Mouse (Mus musculus): Measurements from ENCODE around the gene Lemd1. TPM values are rescaled to one million over a fixed set of nuclear protein-coding genes. Genes with fewer than 3 reads are reported as not detected.
"Not testable (repeated sequence)": the region's sequence is repeated elsewhere in the genome, so short reads cannot be mapped to it uniquely, and the experiment has no call there.

The Lemd1 gene
- polyA plus RNA-seq, 1 experiment, result not detected

DNA sequence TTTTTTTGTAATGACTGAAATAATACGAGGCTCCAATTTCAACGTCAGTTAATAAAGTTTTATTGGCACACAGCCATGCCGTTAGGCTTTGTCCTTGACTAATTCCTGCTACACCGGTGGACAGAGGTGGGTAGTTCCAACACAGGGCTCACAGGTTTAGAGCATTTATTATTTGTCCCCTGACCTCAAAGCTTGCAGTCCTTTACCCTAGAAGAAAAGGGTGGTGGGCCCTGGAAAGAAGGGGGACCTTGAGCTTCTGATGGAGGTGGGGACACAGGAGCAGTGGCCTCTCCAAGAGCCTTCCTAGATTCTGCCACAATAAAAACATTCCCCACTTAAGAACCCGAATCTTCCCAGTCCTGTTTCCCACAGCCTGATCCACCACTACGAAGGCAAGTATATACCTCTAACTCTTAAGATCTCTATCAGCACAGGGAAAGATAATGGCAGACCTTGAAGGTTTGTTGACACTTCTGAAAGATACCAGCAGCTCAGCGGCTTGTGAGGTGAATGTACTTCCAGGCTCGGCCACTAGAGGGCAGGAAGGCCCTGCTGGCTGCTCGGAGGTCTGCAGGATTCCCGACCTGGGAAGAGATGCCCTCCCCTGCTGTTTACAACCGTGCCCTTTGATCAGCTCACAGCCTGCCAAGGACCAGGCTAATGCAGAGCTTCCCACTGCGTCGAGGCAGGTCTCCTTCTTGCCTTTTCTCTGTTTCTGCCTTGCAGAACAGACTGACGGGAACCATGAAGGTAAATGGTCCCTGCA, 34.0 kb upstream of the Lemd1 start:
- 19% methylated on average over 14 of the region's 14 CpGs for WGBS
- H3K36me3 ChIP-seq (ENCODE audit: control insufficient read depth, insufficient read depth, low read length), result no peaks in the 10 kb centered on the region
- no peak overlapping the region for H3K4me3 ChIP-seq (ENCODE audit: insufficient read depth, low read depth, low read length)
- TF ChIP-seq POLR2A (IDR thresholded peaks at IDR 0.05; ENCODE audit: low read depth, low read length), result no peak
- peak; percentile 98 for TF ChIP-seq CTCF (conservative IDR thresholded peaks at IDR 0.05; ENCODE audit: insufficient read depth, insufficient read length, low read depth, low read length)
- DNase-seq, result peak; percentile 92
- H3K27ac ChIP-seq (ENCODE audit: insufficient read depth, low read depth, low read length), result no peak overlapping the region
- no peaks in the 10 kb centered on the region for H3K27me3 ChIP-seq (replicated peaks; ENCODE audit: control insufficient read depth, insufficient read depth, low read length)
- peaks cover 4% of the 10 kb centered on the region; the same call in 1 of the 2 replicates for H3K4me1 ChIP-seq (ENCODE audit: control insufficient read depth, insufficient read depth, low read length)

DNA sequence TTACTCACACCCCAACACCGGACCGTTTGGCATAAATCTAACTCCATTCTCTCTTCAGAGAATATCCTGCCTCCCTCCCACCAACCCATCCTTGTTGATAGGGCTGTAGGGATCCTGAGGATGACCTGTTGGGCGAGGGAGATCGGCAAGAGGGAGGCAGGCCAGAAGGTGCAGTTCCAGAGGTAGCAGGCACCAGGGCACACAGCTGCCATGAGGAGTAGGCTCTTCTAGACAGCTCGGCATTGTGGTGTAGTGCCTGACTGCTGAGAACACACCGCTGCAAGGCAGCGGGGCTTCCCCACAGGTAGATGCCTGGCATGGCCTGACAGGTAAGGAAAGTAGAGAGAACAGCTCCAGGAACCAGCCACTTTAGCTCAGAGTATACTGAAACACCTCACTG, 33.4 kb upstream of the Lemd1 start:
- WGBS, result 42% methylated on average over 7 of the region's 7 CpGs
- H3K4me3 ChIP-seq (ENCODE audit: insufficient read depth, low read depth, low read length), result no peak overlapping the region
- DNase-seq, result no peak

DNA sequence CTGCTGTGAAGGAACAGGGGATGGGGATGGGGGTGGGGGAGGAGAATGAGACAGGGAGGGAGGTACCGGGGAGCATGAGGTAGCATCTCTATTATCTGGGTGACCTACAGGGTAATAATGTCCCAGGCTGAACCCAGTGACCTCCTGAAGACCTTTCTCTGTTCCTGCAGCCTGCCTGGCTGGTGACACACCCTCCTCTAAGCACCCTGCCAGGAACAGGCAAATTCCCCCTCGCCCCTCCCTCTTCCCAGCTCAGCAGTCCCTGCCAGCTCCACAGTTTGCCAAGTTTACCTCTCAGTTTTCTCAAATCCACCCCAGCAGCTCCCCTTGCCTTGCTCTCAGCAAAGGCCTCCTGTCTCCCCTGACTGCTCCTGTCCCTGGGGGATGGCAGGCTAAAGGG, 32.5 kb upstream of the Lemd1 start:
- H3K36me3 ChIP-seq (ENCODE audit: control insufficient read depth, insufficient read depth, low read length), result no peaks in the 10 kb centered on the region
- peak; percentile 51 for DNase-seq
- no peaks in the 10 kb centered on the region for H3K27me3 ChIP-seq (replicated peaks; ENCODE audit: control insufficient read depth, insufficient read depth, low read length)
- H3K4me3 ChIP-seq (ENCODE audit: insufficient read depth, low read depth, low read length), result no peak overlapping the region
- no peak for TF ChIP-seq CTCF (conservative IDR thresholded peaks at IDR 0.05; ENCODE audit: insufficient read depth, insufficient read length, low read depth, low read length)
- TF ChIP-seq POLR2A (IDR thresholded peaks at IDR 0.05; ENCODE audit: low read depth, low read length), result no peak
- no peak overlapping the region for H3K27ac ChIP-seq (ENCODE audit: insufficient read depth, low read depth, low read length)
- peaks cover 4% of the 10 kb centered on the region; the same call in 1 of the 2 replicates for H3K4me1 ChIP-seq (ENCODE audit: control insufficient read depth, insufficient read depth, low read length)
- 51% methylated on average over 2 of the region's 2 CpGs for WGBS

More for the DNA sequence above, 33.4 kb upstream of the Lemd1 start:
- Histone ChIP-seq H3K4me1 (ENCODE audit: control insufficient read depth, insufficient read depth, low read length) (peaks cover 4% of the 10 kb centered on the region; the same call in 1 of the 2 replicates), H3K36me3 (ENCODE audit: control insufficient read depth, insufficient read depth, low read length) (no peaks in the 10 kb centered on the region), H3K27me3 (replicated peaks; ENCODE audit: control insufficient read depth, insufficient read depth, low read length) (no peaks in the 10 kb centered on the region), H3K27ac (ENCODE audit: insufficient read depth, low read depth, low read length) (no peak overlapping the region)
- TF ChIP-seq POLR2A (IDR thresholded peaks at IDR 0.05; ENCODE audit: low read depth, low read length) (no peak), CTCF (conservative IDR thresholded peaks at IDR 0.05; ENCODE audit: insufficient read depth, insufficient read length, low read depth, low read length) (no peak)

DNA sequence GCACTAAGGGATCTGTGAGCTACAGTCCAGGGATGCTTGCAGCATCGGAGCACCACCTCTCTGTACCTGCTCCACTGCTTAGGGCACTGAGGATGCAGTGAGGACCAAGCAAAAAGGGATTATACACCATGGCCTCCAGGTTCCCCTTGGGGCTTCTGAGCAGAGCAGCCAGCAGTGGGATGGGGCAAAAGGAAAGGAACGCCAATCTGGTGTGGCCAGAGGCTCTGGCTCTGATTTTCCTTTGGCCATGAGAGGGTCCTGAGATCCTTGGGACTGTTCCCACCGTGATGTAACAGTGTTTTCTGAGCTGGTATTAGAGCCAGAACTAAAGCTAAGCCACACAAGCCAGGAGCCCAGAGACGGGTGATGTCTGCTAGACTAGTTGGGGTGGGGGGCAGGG, 31.6 kb upstream of the Lemd1 start:
- 75% methylated on average over 4 of the region's 4 CpGs for WGBS
- H3K4me1 ChIP-seq (ENCODE audit: control insufficient read depth, insufficient read depth, low read length), result peaks cover 4% of the 10 kb centered on the region; the same call in 1 of the 2 replicates
- H3K4me3 ChIP-seq (ENCODE audit: insufficient read depth, low read depth, low read length), result no peak overlapping the region
- DNase-seq, result no peak
- H3K27ac ChIP-seq (ENCODE audit: insufficient read depth, low read depth, low read length), result no peak overlapping the region
- no peaks in the 10 kb centered on the region for H3K36me3 ChIP-seq (ENCODE audit: control insufficient read depth, insufficient read depth, low read length)
- TF ChIP-seq POLR2A (IDR thresholded peaks at IDR 0.05; ENCODE audit: low read depth, low read length) (no peak), CTCF (conservative IDR thresholded peaks at IDR 0.05; ENCODE audit: insufficient read depth, insufficient read length, low read depth, low read length) (no peak)
- H3K27me3 ChIP-seq (replicated peaks; ENCODE audit: control insufficient read depth, insufficient read depth, low read length), result no peaks in the 10 kb centered on the region

DNA sequence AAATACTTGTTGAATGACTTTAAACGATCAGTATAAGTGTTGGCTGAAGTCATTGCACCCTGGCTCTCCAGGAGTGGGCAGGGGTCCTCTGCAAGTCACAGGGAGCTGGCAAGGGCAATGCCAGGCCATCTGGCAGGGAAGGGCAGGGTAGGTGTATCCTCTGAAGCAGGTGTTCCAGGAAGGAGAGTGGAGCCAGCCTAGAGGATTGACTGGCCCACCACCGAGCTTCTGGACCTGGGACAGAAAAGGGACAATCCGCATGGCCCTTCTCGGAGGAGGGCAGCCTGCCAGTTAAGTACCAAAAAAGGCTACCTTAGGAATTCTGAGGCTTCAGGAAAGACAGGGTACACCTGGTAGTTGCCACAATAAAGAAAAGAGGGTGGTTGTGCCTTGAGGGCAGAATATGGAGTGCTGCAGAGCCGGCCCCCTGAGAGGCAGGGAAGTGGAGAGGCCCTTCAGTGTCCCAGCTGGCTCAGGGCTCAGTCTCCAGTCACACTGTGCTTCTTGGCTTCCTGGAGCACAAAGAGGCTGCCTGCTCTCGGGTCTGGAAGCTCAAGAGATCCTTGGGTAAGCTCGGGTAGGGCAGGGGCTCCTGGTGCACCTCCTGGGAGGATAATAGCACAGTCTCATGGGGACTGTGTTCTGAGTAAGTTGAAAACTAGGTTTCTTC, 29.9 kb upstream of the Lemd1 start:
- no peaks in the 10 kb centered on the region for H3K36me3 ChIP-seq (ENCODE audit: control insufficient read depth, insufficient read depth, low read length)
- no peak overlapping the region for H3K27ac ChIP-seq (ENCODE audit: insufficient read depth, low read depth, low read length)
- H3K4me3 ChIP-seq (ENCODE audit: insufficient read depth, low read depth, low read length), result no peak overlapping the region
- no peaks in the 10 kb centered on the region for H3K27me3 ChIP-seq (replicated peaks; ENCODE audit: control insufficient read depth, insufficient read depth, low read length)
- peaks cover 4% of the 10 kb centered on the region; the same call in 1 of the 2 replicates for H3K4me1 ChIP-seq (ENCODE audit: control insufficient read depth, insufficient read depth, low read length)
- no peak for DNase-seq
- 74% methylated on average over 7 of the region's 7 CpGs for WGBS
- TF ChIP-seq CTCF (conservative IDR thresholded peaks at IDR 0.05; ENCODE audit: insufficient read depth, insufficient read length, low read depth, low read length) (no peak), POLR2A (IDR thresholded peaks at IDR 0.05; ENCODE audit: low read depth, low read length) (no peak)

DNA sequence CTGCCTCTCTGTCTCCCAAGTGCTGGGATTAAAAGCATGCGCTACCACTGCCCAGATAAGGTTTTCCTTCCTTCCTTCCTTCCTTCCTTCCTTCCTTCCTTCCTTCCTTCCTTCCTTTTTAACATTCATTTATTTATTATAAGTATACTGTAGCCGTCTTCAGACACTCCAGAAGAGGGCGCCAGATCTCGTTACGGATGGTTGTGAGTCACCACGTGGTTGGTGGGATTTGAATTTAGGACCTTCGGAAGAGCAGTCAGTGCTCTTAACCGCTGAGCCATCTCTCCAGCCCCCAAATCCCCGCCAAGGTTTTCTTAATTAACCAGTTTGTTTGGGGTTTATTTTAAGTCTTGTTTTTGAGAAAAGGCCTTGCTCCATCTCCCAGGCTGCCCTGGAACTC, 28.6 kb upstream of the Lemd1 start:
- not testable (repeated sequence) for DNase-seq; H3K4me3 ChIP-seq (ENCODE audit: insufficient read depth, low read depth, low read length); H3K4me1 ChIP-seq (ENCODE audit: control insufficient read depth, insufficient read depth, low read length); H3K27ac ChIP-seq (ENCODE audit: insufficient read depth, low read depth, low read length); H3K27me3 ChIP-seq (replicated peaks; ENCODE audit: control insufficient read depth, insufficient read depth, low read length); H3K36me3 ChIP-seq (ENCODE audit: control insufficient read depth, insufficient read depth, low read length)
- peak; percentile 34; the same call in 1 of the 2 replicates for TF ChIP-seq CTCF (conservative IDR thresholded peaks at IDR 0.05; ENCODE audit: insufficient read depth, insufficient read length, low read depth, low read length)
- WGBS, result 56% methylated on average over 9 of the region's 9 CpGs

DNA sequence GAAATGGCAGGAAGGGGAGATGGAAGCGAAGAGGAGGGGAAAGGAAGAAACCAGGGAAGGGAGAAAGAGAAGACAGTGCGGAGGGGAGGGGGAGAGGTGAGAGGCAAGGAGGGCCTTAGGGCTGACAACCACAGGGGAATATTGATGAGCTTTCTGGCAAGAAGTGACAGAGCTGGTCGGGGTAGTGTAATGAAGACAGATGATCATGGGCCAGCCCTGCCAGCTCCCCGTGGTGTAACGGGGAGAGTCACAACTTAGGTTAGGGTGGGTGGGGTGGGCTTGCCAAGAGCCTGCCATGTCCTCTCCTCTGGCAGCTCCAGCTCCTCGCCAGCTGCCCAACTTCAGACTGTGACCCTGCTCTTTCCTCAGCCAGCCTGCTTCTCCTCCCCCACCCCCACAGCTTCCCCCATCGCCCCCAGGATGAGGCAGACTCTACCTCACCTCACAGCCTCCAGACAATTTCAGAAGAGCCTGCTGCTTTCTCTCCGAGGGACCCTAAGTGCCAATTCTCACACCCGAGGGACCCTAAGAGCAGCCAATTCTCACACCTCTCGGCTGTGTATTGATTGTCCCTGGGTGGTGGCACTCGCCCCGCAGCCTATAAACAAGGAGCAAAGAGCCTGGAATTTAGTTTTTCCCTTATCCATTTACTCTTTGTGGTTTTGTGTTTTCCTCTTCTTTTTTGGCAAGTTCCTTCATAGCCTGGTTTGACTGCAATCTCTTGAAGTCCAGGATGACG, 26.3 kb upstream of the Lemd1 start:
- H3K27ac ChIP-seq (ENCODE audit: insufficient read depth, low read depth, low read length), result no peak overlapping the region
- no peaks in the 10 kb centered on the region for H3K36me3 ChIP-seq (ENCODE audit: control insufficient read depth, insufficient read depth, low read length)
- WGBS, result 42% methylated on average over 13 of the region's 13 CpGs
- H3K4me1 ChIP-seq (ENCODE audit: control insufficient read depth, insufficient read depth, low read length), result no peaks in the 10 kb centered on the region
- DNase-seq, result no peak
- H3K27me3 ChIP-seq (replicated peaks; ENCODE audit: control insufficient read depth, insufficient read depth, low read length), result no peaks in the 10 kb centered on the region
- TF ChIP-seq POLR2A (IDR thresholded peaks at IDR 0.05; ENCODE audit: low read depth, low read length) (no peak), CTCF (conservative IDR thresholded peaks at IDR 0.05; ENCODE audit: insufficient read depth, insufficient read length, low read depth, low read length) (no peak)
- H3K4me3 ChIP-seq (ENCODE audit: insufficient read depth, low read depth, low read length), result no peak overlapping the region
